Mouse (Mus musculus) lung, adult 2 months (tissue): ENCODE data around the gene Gm11541. TPM values are rescaled to one million over a fixed set of nuclear protein-coding genes. Genes with fewer than 3 reads are reported as not detected.

Experiments used
- DNase-seq: peaks from one replicate; pipeline ENCODE4 v3.0.0; 2022
- H3K4me1 ChIP-seq: fragments of 200-500 bp; 2 replicates; pipeline ENCODE4 v1.6.1; 2011; ENCODE audit warnings: low read length; ENCODE audit not compliant: control insufficient read depth, insufficient read depth
- H3K4me3 ChIP-seq: fragments of 200-500 bp; replicated peaks from 2 replicates; pipeline ENCODE3; 2011; ENCODE audit warnings: low read depth, mild to moderate bottlenecking, control low read depth, low read length; ENCODE audit errors: extremely low read depth
- CTCF ChIP-seq: fragments of 200-500 bp; IDR thresholded peaks from 2 replicates; pipeline ENCODE4 v1.5.1; 2011; ENCODE audit warnings: mild to moderate bottlenecking, low read length, control low read depth; ENCODE audit not compliant: insufficient read depth
- POLR2A ChIP-seq: fragments of 200-500 bp; IDR thresholded peaks from 2 replicates; pipeline ENCODE4 v1.6.1; 2011; ENCODE audit warnings: low read depth, mild to moderate bottlenecking, control low read depth, low read length, borderline replicate concordance; ENCODE audit errors: extremely low read depth
- WGBS: fragments of 180-500 bp; shearing (Covaris S2); methylation state at CpG from one replicate; pipeline ENCODE4 v1.1.7; 2018; 5-methylcytosine and 5-hydroxymethylcytosine counted together
- polyA plus RNA-seq: library from polyadenylated mRNA; depleted of rRNA; stranded (reverse); fragments of >200 nt; gene quantifications from 2 replicates; pipeline ENCODE4 v1.2.3, GENCODE M21; 2012; rRNA removed

Gene Gm11541
- not detected in 2 replicates for polyA plus RNA-seq

DNA sequence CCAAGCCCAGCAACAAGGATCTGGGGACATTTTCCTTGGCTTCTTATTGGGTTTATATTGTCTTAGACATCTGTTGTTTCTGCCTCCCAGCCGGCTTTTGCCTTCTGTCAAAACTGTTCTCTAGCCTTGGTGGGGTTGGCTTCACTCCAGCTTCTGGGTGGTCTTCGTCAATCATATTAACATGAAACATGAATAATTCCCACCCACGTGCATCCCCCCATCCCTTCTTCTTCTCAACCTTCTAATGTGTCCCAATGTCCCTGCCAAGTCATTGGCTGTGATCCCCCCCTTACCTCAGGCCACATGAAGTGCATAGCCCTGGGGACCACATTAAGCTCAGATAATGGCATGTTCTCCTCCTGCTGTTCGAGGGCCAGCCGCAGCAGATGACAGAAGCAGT is at the start of gene Gm11541:
Gene Gm11541 (minus strand): TSS at position 28 of the 400 bp plus-strand sequence.
- no peak for DNase-seq
- Histone ChIP-seq H3K4me1 (no peaks in the 10 kb centered on the region), H3K4me3 (no peak within 1 kb of the TSS)
- TF ChIP-seq CTCF (no peak), POLR2A (no peak)
- 70% methylated on average over 5 of the region's 5 CpGs for WGBS

DNA sequence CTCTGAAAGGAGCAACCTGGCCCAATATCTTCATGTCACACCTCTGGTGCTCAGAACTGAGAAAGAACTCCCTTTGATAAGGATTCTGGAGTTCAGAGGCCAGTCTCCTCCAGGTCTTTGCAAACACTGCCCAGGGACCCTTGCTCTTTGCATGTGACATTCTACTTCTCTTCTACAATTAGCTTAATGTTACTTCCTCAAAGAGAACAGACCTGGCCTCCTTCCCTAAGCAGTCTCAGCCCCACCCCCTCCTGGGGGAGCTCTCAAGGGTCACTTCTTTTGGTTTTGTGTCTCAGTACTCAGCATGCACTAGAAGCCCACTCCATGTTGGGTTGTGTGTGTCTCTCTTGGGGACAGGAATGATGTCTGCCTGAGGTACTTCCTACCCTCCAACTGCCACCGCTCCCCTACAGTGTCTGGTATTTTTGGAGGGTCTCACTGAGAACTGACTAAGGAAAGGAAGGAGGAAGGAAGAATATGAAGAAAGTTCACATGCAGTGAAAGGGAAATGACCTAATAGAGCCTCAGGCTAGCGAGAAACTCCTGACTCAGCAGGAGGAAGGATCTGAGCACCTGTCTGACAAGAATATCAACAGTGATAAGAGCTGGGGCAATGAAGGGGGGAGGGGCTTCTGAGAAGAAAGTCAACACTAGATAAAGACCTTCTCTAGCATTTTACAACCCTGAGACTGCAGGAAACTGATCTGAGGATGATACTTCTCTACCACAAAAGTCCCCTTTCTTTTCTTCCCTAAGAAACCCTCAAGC is 48.8 kb upstream of the Gm11541 start:
- Histone ChIP-seq H3K4me1 (no peaks in the 10 kb centered on the region), H3K4me3 (no peak overlapping the region)
- DNase-seq = no peak
- TF ChIP-seq CTCF = no peak
- TF ChIP-seq POLR2A = no peak
- 19% methylated on average over 2 of the region's 2 CpGs for WGBS

DNA sequence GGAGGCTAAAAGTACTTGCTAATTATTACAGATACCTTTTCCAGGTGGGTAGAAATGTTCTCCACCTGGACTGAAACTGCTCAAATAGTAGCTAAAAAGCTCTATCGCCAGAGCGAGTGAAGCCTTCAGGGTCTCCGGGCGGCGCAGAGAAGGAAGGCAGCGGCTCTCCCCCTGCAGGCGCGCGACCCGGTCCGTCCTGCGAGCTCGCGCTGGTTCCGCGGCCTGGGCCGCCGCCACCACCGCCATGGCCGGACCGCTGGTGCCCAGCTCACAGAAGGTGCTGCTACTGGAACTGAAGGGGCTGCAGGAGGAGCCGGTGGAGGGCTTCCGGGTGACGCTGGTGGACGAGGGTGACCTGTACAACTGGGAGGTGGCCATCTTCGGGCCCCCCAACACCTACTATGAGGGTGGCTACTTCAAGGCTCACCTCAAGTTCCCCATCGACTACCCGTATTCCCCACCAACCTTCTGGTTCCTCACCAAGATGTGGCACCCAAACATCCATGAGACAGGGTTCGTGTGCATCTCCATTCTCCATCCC is 37.5 kb upstream of the Gm11541 start, which contains the start of gene Cdc34b:
Gene Cdc34b (plus strand): TSS at position 51 of the 541 bp plus-strand sequence.
- WGBS = 72% methylated on average over 29 of the region's 29 CpGs
- Histone ChIP-seq H3K4me1 (no peaks in the 10 kb centered on the region), H3K4me3 (no peak within 1 kb of the TSS)
- TF ChIP-seq CTCF = no peak
- no peak for TF ChIP-seq POLR2A
- DNase-seq = no peak

GRCm38 (mm10) chr11:94735746-94736145 is 31.4 kb upstream of the Gm11541 start:
- Histone ChIP-seq H3K4me1 (no peaks in the 10 kb centered on the region), H3K4me3 (no peak overlapping the region)
- DNase-seq = no peak
- TF ChIP-seq CTCF = no peak
- no peak for TF ChIP-seq POLR2A
- 74% methylated on average over 2 of the region's 2 CpGs for WGBS

DNA sequence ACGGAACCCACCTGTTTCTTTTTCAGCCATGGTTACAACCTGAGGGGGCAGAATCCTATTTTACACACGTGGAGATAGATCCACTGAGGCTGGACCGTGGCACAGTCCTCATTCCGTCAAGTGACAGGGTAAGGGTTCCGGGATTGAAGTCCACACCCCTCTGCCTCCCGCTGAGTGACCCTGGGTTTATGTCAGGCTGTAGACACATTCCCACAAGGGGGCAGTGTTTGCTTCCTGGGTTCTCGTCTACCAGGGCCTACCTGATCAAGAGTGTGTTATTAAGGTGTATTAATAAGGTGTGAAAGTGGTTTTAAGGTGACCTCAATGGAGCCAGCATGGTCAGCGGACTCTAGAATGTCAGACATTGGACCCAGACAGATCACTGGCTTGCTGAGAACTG is 28.5 kb upstream of the Gm11541 start:
- H3K4me3 ChIP-seq = no peak overlapping the region
- DNase-seq = no peak
- TF ChIP-seq POLR2A (no peak), CTCF (0 out of 2 replicates have a peak, but pooled peaks have one; percentile 28)
- H3K4me1 ChIP-seq = no peaks in the 10 kb centered on the region
- 42% methylated on average over 8 of the region's 8 CpGs for WGBS

GRCm38 (mm10) chr11:94731229-94731628 is 26.9 kb upstream of the Gm11541 start:
- TF ChIP-seq CTCF (no peak), POLR2A (no peak)
- Histone ChIP-seq H3K4me3 (no peak overlapping the region), H3K4me1 (no peaks in the 10 kb centered on the region)
- no peak for DNase-seq
- 80% methylated on average over 12 of the region's 12 CpGs for WGBS

GRCm38 (mm10) chr11:94730261-94730660 is 26.0 kb upstream of the Gm11541 start:
- Histone ChIP-seq H3K4me3 (no peak overlapping the region), H3K4me1 (no peaks in the 10 kb centered on the region)
- 21% methylated on average over 5 of the region's 5 CpGs for WGBS
- peak; percentile 54 for DNase-seq
- peak; percentile 47 for TF ChIP-seq CTCF
- no peak for TF ChIP-seq POLR2A

DNA sequence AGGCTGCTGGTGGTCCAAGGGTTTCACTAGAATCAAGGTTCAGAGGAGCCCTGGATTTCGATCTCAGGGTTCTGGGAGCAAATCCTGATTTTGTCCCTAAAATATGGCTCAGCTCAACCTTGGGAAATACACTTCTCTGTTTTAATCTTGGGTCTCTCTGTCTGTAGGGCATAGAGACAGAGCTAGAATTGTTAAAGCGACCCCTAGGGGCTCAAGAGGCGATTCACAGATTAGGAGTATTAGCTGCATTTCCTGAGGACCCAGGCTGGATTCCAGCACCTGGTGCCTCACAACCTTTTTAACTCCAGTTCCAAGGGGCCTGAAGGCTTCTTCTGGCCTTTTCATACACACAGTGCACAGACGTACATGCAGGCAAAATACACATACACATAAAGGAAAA is 25.3 kb upstream of the Gm11541 start:
- no peak for TF ChIP-seq POLR2A
- no peak overlapping the region for H3K4me3 ChIP-seq
- no peaks in the 10 kb centered on the region for H3K4me1 ChIP-seq
- no peak for DNase-seq
- WGBS = 34% methylated on average over 4 of the region's 4 CpGs

DNA sequence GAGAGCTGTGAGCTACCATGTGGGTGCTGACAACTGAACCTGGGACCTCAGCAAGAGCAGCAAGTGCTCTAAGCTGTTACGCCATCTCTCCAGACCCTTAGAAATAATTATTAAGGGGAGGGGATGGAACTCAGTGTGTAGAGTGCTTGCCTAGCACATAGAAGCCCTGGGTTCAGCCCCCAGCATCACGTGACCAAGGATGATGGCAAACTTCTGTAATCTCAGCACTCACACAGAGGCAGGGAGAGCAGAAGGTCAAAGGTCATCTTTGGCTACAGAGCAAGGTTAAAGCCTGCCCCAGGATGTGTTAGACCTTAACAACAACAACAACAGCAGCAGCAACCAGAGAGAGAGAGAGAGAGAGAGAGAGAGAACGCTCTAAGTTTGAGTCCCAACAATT is 24.2 kb upstream of the Gm11541 start:
- 77% methylated on average over 3 of the region's 3 CpGs for WGBS
- DNase-seq = no peak

DNA sequence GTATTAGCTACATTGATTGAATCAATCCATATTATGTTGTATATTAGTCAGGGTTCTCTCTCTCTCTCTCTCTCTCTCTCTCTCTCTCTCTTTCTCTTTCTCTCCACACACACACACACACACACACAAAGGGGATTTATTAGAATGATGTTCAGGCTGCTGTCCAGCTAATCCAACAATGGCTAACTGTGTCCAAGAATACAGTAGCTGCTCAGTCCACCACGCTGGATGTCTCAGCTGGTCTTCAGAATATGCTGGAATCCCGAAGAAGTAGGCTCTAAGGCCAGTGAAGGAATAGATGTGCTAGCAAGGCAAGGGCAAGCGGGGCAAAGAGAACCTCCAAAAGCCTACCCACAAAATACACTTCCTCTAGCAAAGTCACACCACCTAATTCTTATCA is 23.0 kb upstream of the Gm11541 start:
- WGBS = 86% methylated on average over 3 of the region's 3 CpGs
- H3K4me3 ChIP-seq = no peak overlapping the region
- TF ChIP-seq POLR2A (no peak), CTCF (no peak)
- DNase-seq = no peak
- no peaks in the 10 kb centered on the region for H3K4me1 ChIP-seq

More for the DNA sequence above, 24.2 kb upstream of the Gm11541 start:
- Histone ChIP-seq H3K4me3 (no peak overlapping the region), H3K4me1 (no peaks in the 10 kb centered on the region)
- no peak for TF ChIP-seq CTCF
